Mouse (Mus musculus) 416B (cell line): ENCODE results near the gene Clybl.
A peak's percentile ranks its signal among the peaks of the same experiment; 100 is the strongest.

Experiments used
- DNase-seq: peaks from one replicate; pipeline ENCODE4 v3.0.0; 2011; ENCODE audit warnings: low read depth

The Clybl gene

DNA sequence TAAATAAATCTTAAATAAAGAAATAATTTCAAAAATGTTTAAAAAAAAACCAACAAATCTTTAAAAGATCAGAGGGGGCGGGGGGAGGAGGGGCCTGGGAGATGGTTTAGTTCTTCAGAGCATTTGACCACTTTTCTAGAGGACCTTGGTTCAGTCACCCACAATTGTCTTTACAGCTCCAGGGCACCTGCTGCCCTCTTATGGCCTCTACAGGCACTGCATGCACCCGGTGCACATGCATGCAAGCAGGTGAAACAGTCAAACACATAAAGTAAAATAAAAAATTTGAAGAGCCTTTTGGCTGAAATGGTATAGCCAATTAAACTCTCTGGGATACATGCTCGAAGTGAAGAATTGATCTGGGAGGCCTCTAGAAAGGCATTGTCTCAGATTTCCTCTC lies 67.6 kb downstream of the Clybl start:
- DNase-seq: peak; percentile 31

DNA sequence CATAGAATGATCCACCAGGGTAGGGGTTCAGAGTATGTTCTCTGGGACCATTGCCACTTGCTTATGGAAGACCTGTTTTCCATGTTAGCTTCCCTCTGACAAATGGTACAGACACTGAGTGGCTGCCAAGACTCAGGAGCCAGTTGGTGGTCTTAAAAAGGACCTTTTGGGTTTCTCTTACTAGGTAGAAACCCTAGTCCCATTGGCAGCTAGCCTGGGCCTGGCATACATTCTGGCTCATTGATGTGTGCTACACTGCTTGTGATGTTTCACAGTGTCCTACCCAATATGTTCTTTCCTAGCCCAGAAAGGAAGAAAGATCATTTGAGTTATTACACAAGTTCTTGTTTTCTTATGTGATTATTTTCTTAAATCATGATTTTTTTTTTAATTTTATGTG lies 69.8 kb downstream of the Clybl start:
- no peak for DNase-seq

DNA sequence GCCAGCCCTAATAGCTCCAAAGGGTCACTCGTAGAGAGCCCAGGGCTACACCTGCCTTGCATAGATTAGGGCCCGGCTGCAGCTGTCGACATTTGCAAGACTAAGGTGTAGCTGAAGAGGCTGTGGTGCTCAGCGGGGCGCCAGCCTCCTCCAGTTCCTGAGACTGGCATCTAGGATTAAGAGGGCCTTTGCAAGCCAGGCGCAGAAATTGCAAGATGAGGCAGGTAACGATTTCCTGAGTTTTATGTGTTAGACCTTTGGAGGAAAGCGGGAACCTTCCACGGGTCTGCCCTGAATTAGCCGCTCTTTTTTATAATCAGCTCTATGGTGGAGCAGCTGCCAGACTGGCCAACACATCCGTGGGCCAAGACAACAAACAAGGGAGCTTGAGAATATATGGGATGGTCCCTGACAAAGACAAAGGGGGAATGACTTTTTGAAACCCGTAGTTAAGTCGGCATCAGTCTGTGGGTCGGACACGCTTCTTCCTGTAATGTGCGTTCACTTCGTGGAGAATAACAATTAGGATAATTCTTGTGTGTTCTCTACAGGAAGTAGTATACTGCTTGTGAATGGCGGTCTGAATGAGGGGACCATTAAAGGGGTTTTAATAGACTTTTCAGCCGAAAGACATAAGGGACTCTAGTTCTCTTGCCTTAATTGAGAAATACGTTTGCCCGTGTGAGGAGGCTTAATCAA lies 74.2 kb downstream of the Clybl start:
- DNase-seq: no peak

DNA sequence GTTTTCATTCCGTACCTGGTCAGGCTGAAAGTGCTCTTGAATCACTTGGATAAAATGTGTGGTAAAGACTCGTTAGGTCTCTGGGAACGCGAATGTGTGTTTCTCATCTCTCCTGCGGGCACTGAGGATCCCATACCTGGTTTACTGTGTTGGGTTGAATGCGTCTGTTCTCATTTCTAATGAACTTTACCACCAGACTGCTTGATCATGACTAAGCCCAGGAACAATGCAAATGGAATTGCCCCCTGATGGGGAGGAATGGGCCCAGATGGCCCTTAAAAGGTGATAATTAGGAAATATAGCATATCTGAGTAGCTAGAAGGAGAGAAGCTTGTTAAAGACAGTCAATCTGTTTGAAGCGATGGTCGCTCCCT lies 74.7 kb downstream of the Clybl start:
- DNase-seq: no peak

GRCm38 (mm10) chr14:122258297-122258696 lies 76.8 kb downstream of the Clybl start:
- DNase-seq: no peak

DNA sequence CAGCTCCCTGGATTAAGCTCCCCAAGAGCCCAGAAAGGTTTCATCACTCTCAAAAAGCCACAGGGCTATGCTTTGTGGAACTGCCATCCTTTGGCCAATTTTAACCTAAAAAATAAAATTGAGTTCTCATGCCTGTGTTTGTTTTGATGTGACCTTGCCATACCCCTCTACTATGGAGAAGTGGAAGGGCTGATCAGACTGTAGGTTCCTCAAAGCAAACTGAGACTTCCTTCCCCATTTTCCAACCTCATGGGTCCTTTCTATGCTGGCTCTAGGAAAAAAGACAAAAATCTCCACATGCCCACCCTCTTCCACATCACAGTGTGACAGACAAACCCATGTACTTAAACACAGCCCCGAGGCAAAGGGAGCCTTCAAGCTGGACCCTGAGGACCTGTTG lies 79.7 kb downstream of the Clybl start:
- no peak for DNase-seq

- no peak for DNase-seq
Observed at GRCm38 (mm10) chr14:122262851-122263659, 81.6 kb downstream of the Clybl start.

GRCm38 (mm10) chr14:122265214-122265613 lies 83.7 kb downstream of the Clybl start:
- no peak for DNase-seq

DNA sequence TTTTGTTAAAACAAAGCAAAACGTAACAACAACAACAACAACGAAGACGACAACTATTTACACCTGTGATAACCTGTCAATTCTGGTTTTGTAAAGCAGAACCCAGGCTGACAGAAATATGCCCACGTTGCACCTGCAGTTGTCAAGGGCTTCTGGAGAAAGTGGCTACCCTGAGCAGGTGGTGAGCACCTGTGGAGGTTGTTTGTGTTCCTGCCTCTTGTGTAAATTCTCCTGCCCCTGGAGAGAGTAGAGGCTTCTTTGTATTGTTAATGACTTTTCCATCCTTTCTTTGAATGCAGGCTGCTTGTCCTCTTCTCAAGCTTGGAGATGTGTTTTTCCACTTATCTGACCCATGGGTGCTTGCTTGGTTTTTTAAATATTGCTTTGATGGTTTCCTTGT lies 86.1 kb downstream of the Clybl start:
- DNase-seq: no peak

GRCm38 (mm10) chr14:122271104-122271746 lies 89.7 kb downstream of the Clybl start:
- no peak for DNase-seq

DNA sequence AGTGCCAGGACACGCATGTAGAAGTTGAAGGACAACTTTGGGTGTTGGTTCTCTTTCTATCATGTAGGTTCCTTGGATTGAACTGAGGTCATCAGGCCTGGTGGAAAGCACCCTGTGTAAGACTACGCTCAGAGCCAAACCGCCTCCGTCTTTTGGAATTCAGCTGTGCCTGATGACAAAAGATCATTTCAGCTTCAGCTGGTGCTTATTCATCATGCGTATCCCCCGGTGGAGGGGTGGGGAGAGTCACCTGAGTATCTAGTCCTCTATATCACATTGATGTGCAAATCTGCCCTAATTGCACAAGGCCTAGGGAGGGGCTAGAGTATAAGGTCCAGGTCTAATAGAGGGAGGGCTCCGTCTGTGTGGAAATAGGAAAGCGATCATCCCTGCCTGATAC lies 95.6 kb downstream of the Clybl start:
- DNase-seq: no peak

GRCm38 (mm10) chr14:122279462-122280308 lies 98.2 kb downstream of the Clybl start:
- no peak for DNase-seq

- DNase-seq: no peak
Observed at GRCm38 (mm10) chr14:122280309-122281071, 99.0 kb downstream of the Clybl start.

DNA sequence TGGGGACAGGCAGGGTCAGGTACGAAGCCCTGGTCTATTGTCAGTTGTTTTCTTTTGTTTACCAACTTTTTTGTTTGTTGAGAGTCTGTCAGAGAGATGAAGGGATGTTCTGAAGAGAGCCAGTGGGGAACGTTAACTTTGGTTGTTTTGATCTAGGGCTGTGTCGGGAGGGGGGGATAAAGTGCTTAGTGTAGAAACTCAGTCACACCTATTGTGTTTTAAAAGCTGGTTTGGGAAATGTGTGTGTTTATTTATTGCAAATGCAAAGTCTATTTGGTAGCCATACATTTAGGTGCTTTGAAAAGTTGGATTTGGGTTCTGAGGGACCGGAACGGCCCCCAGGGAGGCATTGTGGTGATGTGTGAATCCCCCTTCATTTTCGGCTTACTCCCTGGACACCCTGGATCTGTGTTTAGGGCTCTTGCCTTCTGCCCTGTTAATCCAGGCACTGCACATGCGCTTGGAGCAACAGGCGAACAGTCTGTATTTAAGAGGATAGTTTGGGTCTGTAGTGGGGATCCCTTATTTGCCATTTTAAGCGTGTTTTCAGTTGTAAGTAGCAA lies 99.6 kb downstream of the Clybl start:
- DNase-seq: no peak

- DNase-seq: no peak
Observed at GRCm38 (mm10) chr14:122283959-122284358, 102.5 kb downstream of the Clybl start.

DNA sequence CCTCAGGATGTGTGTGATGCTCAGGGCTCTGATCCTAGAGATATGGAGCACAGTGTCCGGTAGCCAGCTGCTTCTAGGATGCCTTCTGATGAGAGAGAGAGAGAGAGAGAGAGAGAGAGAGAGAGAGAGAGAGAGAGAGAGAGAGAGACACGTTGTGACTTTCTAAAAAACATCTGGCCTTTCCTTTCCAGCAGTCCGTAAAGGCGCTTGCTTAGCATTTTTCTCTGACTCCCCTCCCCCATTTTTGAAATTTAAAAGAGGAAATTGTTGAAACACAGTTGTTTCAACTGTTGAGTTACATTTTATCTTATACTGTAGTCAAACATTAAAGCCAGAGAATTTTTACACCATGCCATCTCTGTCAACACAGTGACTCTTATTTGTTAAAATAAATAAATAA lies 114.9 kb downstream of the Clybl start:
- no peak for DNase-seq

DNA sequence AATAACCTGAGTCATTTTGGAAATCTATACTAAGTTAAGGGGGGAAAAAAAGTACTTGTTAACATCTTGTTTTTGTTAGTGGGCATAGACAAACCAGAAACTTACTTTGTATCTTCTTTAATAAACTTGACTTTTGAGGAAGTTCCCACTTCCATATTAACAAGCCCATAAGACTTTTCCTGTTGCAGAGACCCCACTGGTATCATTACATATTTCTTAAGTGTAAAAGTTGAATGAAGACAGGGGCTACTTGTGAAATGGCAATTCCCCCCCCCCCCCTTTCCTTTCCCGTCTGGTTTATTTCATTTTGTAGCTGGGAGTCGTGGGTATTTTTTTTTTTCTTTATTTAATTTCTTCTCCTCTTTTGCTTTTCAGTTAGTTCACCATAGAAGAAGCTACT lies 115.4 kb downstream of the Clybl start:
- DNase-seq: no peak

DNA sequence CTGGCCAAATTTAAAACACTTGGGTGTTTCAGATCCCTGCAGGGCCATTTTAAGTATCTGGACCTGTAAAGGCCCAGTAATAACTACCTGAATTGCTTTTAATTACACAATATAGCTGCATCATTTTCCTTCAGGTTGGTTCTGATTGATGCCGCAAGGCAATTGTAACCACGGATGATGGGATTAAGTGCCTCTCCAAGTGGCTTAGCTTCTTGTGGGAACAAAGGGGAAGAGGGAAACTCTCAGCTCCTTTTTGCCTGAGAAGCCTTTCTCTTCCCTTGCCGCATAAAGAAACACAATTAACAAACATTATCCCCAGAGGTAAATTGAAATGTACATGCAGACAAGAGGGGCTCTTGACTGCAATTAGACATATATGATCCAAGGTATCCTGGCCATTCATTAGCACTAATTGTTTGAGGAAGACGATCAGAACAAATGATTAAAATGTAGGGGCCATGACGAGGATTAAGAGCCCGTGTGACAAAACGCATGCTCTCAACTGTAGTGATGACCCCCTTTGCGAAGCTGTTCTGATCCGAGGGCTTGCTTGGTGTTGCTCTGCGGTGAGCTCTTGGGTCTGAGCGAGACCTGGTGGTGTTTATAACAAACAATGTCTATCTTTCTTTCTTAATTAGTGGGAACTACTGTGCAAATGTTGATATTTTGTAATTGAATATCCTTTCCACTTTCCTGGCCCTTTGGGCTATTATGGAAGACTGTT lies 116.0 kb downstream of the Clybl start:
- DNase-seq: no peak

- no peak for DNase-seq
Observed at GRCm38 (mm10) chr14:122300261-122300660, 118.8 kb downstream of the Clybl start.

DNA sequence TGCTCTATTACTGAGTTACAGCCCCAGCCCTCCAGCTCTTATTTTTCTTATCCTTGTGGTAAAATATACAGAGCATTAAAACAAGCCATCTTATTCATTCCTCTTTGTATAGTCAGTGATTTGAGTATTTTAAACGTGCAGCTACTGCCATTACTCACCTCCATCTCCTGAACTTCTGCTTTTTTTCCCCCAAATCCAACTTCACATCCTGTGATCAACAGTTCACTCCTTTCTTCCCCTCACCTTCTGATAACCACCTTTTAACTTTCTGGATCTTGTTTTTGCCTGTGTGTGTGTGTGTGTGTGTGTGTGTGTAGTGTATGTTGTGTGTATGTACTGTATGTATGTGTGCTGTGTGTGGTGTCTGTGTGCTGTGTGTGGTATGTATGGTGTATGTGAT lies 122.3 kb downstream of the Clybl start:
- DNase-seq: no peak
